Mouse (Mus musculus) neural tube, embryonic 14.5 days (tissue): ENCODE measurements around the gene Spats1. TPM values are rescaled to one million over a fixed set of nuclear protein-coding genes. Genes with fewer than 3 reads are reported as not detected.

Experiments
- ATAC-seq: fragments of 200-750 bp; cut with Nextera tagmentation; 2 replicates; pipeline ENCODE4 v1.8.0; 2017; ENCODE audit warnings: low read depth, mild to moderate bottlenecking, moderate TSS enrichment, moderate library complexity
- H3K27ac ChIP-seq: fragments of 300-500 bp; sonication (generic); 2 replicates; pipeline ENCODE4 v1.5.1; 2014; ENCODE audit warnings: low read depth, mild to moderate bottlenecking, control low read depth, low read length, moderate library complexity, mixed read lengths
- H3K27me3 ChIP-seq: fragments of 300-500 bp; sonication (generic); 2 replicates; pipeline ENCODE4 v1.6.1; 2014; ENCODE audit warnings: low read length; ENCODE audit not compliant: control insufficient read depth, insufficient read depth
- H3K36me3 ChIP-seq: fragments of 300-500 bp; sonication (generic); 2 replicates; pipeline ENCODE4 v1.6.1; 2014; ENCODE audit warnings: low read length, mixed read lengths; ENCODE audit not compliant: control insufficient read depth, insufficient read depth
- H3K4me1 ChIP-seq: fragments of 300-500 bp; sonication (generic); 2 replicates; pipeline ENCODE4 v1.6.1; 2014; ENCODE audit warnings: low read length; ENCODE audit not compliant: control insufficient read depth, insufficient read depth
- H3K4me2 ChIP-seq: fragments of 300-500 bp; sonication (generic); 2 replicates; pipeline ENCODE4 v1.6.1; 2014; ENCODE audit warnings: mild to moderate bottlenecking, low read depth, low read length, control low read depth
- H3K4me3 ChIP-seq: fragments of 300-500 bp; sonication (generic); 2 replicates; pipeline ENCODE4 v1.5.1; 2014; ENCODE audit warnings: low read depth, low read length, control low read depth, mixed read lengths
- H3K9ac ChIP-seq: fragments of 300-500 bp; sonication (generic); replicated peaks from 2 replicates; pipeline ENCODE4 v1.6.1; 2014; ENCODE audit warnings: low read depth, mild to moderate bottlenecking, control low read depth, low read length, mixed read lengths
- H3K9me3 ChIP-seq: fragments of 300-500 bp; sonication (generic); 2 replicates; pipeline ENCODE4 v1.6.1; 2016; ENCODE audit warnings: low read length; ENCODE audit not compliant: control insufficient read depth
- WGBS: fragments of 180-500 bp; shearing (Covaris S2); extraction: QIAGEN DNeasy Blood & Tissue Kit; methylation state at CpG from one replicate; pipeline ENCODE4 v1.1.7; 2014; 5-methylcytosine and 5-hydroxymethylcytosine counted together
- polyA plus RNA-seq: library from polyadenylated mRNA; unstranded; fragments of >200 nt; fragmentation: Nextera tagmentation; extraction: Ambion mirVana; gene quantifications from 2 replicates; pipeline ENCODE4 v1.2.1, GENCODE M21; 2014

The Spats1 gene
- polyA plus RNA-seq, 1 experiment from 2014 or later, result 2.8 TPM

- Histone ChIP-seq H3K27me3 (no peaks in the 10 kb centered on the region), H3K4me1 (no peaks in the 10 kb centered on the region), H3K4me3 (no peak overlapping the region), H3K9me3 (no peaks in the 10 kb centered on the region), H3K9ac (no peak overlapping the region), H3K4me2 (no peak overlapping the region), H3K36me3 (peaks cover 24% of the 10 kb centered on the region; the same call in 1 of the 2 replicates), H3K27ac (no peak overlapping the region)
- peak; percentile 66; the same call in 1 of the 2 replicates for ATAC-seq
- WGBS, result 10% methylated on average over 3 of the region's 3 CpGs
Measured at GRCm38 (mm10) chr17:45403207-45403606, 72.0 kb downstream of the Spats1 start.

GRCm38 (mm10) chr17:45402601-45403000, 72.6 kb downstream of the Spats1 start:
- no peak overlapping the region for H3K4me2 ChIP-seq
- no peak overlapping the region for H3K4me3 ChIP-seq
- WGBS, result 75% methylated on average over 3 of the region's 3 CpGs
- no peaks in the 10 kb centered on the region for H3K9me3 ChIP-seq
- no peaks in the 10 kb centered on the region for H3K4me1 ChIP-seq
- H3K36me3 ChIP-seq, result peaks cover 19% of the 10 kb centered on the region; the same call in 1 of the 2 replicates
- no peak overlapping the region for H3K27ac ChIP-seq
- no peak overlapping the region for H3K9ac ChIP-seq
- no peaks in the 10 kb centered on the region for H3K27me3 ChIP-seq
- no peak for ATAC-seq

GRCm38 (mm10) chr17:45402126-45402525, 73.1 kb downstream of the Spats1 start:
- Histone ChIP-seq H3K4me3 (no peak overlapping the region), H3K36me3 (peaks cover 15% of the 10 kb centered on the region; the same call in 1 of the 2 replicates), H3K4me1 (no peaks in the 10 kb centered on the region), H3K27me3 (no peaks in the 10 kb centered on the region), H3K9ac (no peak overlapping the region), H3K4me2 (no peak overlapping the region), H3K9me3 (no peaks in the 10 kb centered on the region), H3K27ac (no peak overlapping the region)
- no peak for ATAC-seq
- WGBS, result 100% methylated on average over 1 of the region's 1 CpGs

GRCm38 (mm10) chr17:45401126-45401905, 73.9 kb downstream of the Spats1 start:
- Histone ChIP-seq H3K36me3 (0 out of 2 replicates have a peak, but pooled peaks cover 14% of the 10 kb centered on the region), H3K9ac (no peak overlapping the region), H3K27ac (no peak overlapping the region), H3K4me2 (no peak overlapping the region), H3K4me1 (no peaks in the 10 kb centered on the region), H3K4me3 (no peak overlapping the region), H3K27me3 (no peaks in the 10 kb centered on the region), H3K9me3 (no peaks in the 10 kb centered on the region)
- WGBS, result 96% methylated on average over 5 of the region's 5 CpGs
- ATAC-seq, result no peak

GRCm38 (mm10) chr17:45398021-45398420, 77.2 kb downstream of the Spats1 start:
- no peak overlapping the region for H3K9ac ChIP-seq
- no peaks in the 10 kb centered on the region for H3K9me3 ChIP-seq
- no peaks in the 10 kb centered on the region for H3K4me1 ChIP-seq
- H3K4me3 ChIP-seq, result no peak overlapping the region
- H3K4me2 ChIP-seq, result no peak overlapping the region
- H3K36me3 ChIP-seq, result peaks cover 3% of the 10 kb centered on the region; the same call in 1 of the 2 replicates
- H3K27ac ChIP-seq, result no peak overlapping the region
- no peaks in the 10 kb centered on the region for H3K27me3 ChIP-seq
- WGBS, result 89% methylated on average over 2 of the region's 2 CpGs
- ATAC-seq, result no peak

- H3K9ac ChIP-seq, result no peak overlapping the region
- no peaks in the 10 kb centered on the region for H3K27me3 ChIP-seq
- no peak overlapping the region for H3K27ac ChIP-seq
- H3K4me3 ChIP-seq, result no peak overlapping the region
- no peak for ATAC-seq
- 77% methylated on average over 3 of the region's 3 CpGs for WGBS
- H3K4me2 ChIP-seq, result no peak overlapping the region
- H3K36me3 ChIP-seq, result peaks cover 5% of the 10 kb centered on the region
- H3K9me3 ChIP-seq, result no peaks in the 10 kb centered on the region
- no peaks in the 10 kb centered on the region for H3K4me1 ChIP-seq
Measured at GRCm38 (mm10) chr17:45397541-45397940, 77.7 kb downstream of the Spats1 start.

- Histone ChIP-seq H3K4me3 (no peak overlapping the region), H3K27ac (no peak overlapping the region), H3K4me2 (no peak overlapping the region), H3K36me3 (peaks cover 9% of the 10 kb centered on the region), H3K9me3 (no peaks in the 10 kb centered on the region), H3K27me3 (no peaks in the 10 kb centered on the region), H3K9ac (no peak overlapping the region), H3K4me1 (no peaks in the 10 kb centered on the region)
- no peak for ATAC-seq
- 81% methylated on average over 9 of the region's 9 CpGs for WGBS
Measured at GRCm38 (mm10) chr17:45394612-45395011, 80.6 kb downstream of the Spats1 start.

- H3K4me1 ChIP-seq, result no peaks in the 10 kb centered on the region
- H3K9me3 ChIP-seq, result no peaks in the 10 kb centered on the region
- H3K4me3 ChIP-seq, result no peak overlapping the region
- H3K9ac ChIP-seq, result no peak overlapping the region
- WGBS, result 78% methylated on average over 3 of the region's 3 CpGs
- no peak overlapping the region for H3K27ac ChIP-seq
- no peak for ATAC-seq
- no peaks in the 10 kb centered on the region for H3K27me3 ChIP-seq
- no peak overlapping the region for H3K4me2 ChIP-seq
- H3K36me3 ChIP-seq, result peaks cover 9% of the 10 kb centered on the region
Measured at GRCm38 (mm10) chr17:45393765-45394164, 81.5 kb downstream of the Spats1 start.
